Comparison of ENCODE assay signal across 9 mouse cellular contexts in the genomic region with DNA sequence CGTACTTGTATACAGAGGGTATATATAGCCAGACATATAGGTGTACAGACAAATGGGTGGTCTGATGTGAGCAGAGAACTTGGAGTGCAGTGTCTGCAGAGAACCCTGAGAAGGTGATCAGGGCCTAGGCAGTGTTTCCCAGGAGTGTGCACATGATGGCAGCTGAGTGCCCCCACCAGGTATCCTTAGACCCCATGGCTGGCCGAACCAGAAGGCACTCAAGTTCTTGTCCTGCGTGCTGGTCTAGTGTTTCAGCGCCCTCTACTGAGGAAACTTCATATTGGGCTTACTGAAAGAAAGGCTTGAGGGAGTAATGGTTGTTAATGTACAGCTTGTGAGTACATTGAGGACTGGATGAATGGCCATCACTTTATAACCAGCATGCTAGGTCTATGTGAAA. TPM values are rescaled to one million over a fixed set of nuclear protein-coding genes. Genes with fewer than 3 reads are reported as not detected.
A peak's percentile ranks its signal among the peaks of the same experiment; 100 is the strongest.
DNase-seq lines count a peak whose midpoint lies in the region; ATAC-seq and TF ChIP-seq lines count a peak whose summit lies in the region.
"Had no signal": no experiment of that assay in that cellular context is flagged by ENCODE, and none has a peak within 500 bp of the region (broad histone marks: within the 10 kb centered on the region; RNA-seq: fewer than 3 reads in every experiment).

No protein-coding gene starts in this region.

- H3K4me3 ChIP-seq in heart, embryonic 11.5 days (ENCODE audit: low read depth, low read length), result no peak overlapping the region
- no peak overlapping the region for H3K4me3 ChIP-seq in forebrain, embryonic 13.5 days
- H3K4me3 ChIP-seq in liver, adult 2 months (ENCODE audit: insufficient read depth, low read depth, low read length), result no peak overlapping the region
- no peak overlapping the region for H3K4me3 ChIP-seq in neural tube, embryonic 14.5 days (ENCODE audit: low read depth, low read length)

- peaks cover 2% of the 10 kb centered on the region; the same call in 1 of the 2 replicates for H3K4me1 ChIP-seq in heart, embryonic 11.5 days (ENCODE audit: control insufficient read depth, insufficient read depth, low read length)
- H3K4me1 ChIP-seq in forebrain, embryonic 13.5 days, result peaks cover 5% of the 10 kb centered on the region; the same call in 1 of the 2 replicates
- no peaks in the 10 kb centered on the region for H3K4me1 ChIP-seq in liver, adult 2 months (ENCODE audit: control insufficient read depth, insufficient read depth, low read length)
- no peaks in the 10 kb centered on the region for H3K4me1 ChIP-seq in neural tube, embryonic 14.5 days (ENCODE audit: control insufficient read depth, insufficient read depth, low read length)

- no peak for ATAC-seq in heart, embryonic 11.5 days (replicated peaks; ENCODE audit: insufficient number of reproducible peaks, low FRiP score, low TSS enrichment)
- no peak for ATAC-seq in forebrain, embryonic 13.5 days
- peak; percentile 49; the same call in 1 of the 2 replicates for ATAC-seq in neural tube, embryonic 14.5 days (ENCODE audit: low read depth)

- H3K27me3 ChIP-seq in heart, embryonic 11.5 days (ENCODE audit: control insufficient read depth, insufficient read depth, low read length), result no peaks in the 10 kb centered on the region
- H3K27me3 ChIP-seq in forebrain, embryonic 13.5 days, result no peaks in the 10 kb centered on the region
- no peaks in the 10 kb centered on the region for H3K27me3 ChIP-seq in liver, adult 2 months (ENCODE audit: control insufficient read depth, insufficient read depth, low read length)
- no peaks in the 10 kb centered on the region for H3K27me3 ChIP-seq in neural tube, embryonic 14.5 days (ENCODE audit: control insufficient read depth, insufficient read depth, low read length)

- no peak overlapping the region for H3K9ac ChIP-seq in heart, embryonic 11.5 days (ENCODE audit: low read depth, low read length)
- 0 out of 2 replicates have a peak overlapping the region, but pooled peaks have one; percentile 0 for H3K9ac ChIP-seq in forebrain, embryonic 13.5 days
- no peak overlapping the region for H3K9ac ChIP-seq in liver, adult 2 months (ENCODE audit: low read depth, low read length)
- no peak overlapping the region for H3K9ac ChIP-seq in neural tube, embryonic 14.5 days (replicated peaks; ENCODE audit: low read depth, low read length)

- TF ChIP-seq POLR2A in liver, adult 2 months (IDR thresholded peaks at IDR 0.05; ENCODE audit: extremely low read depth, insufficient read depth, low read length), result no peak

- H3K79me2 ChIP-seq in liver, adult 2 months (ENCODE audit: control insufficient read depth, insufficient read depth, low read length), result peaks cover 5% of the 10 kb centered on the region; the same call in 1 of the 2 replicates

- no peak overlapping the region for H3K4me2 ChIP-seq in heart, embryonic 11.5 days
- H3K4me2 ChIP-seq in forebrain, embryonic 13.5 days, result no peak overlapping the region
- no peak overlapping the region for H3K4me2 ChIP-seq in neural tube, embryonic 14.5 days (ENCODE audit: low read depth, low read length)

- peak; percentile 36 to 75 for DNase-seq in heart, adult 18-20 months
- DNase-seq in 416B (ENCODE audit: low read depth) (peak; percentile 79), R1 (ENCODE audit: low read depth, low spot score) (peak; percentile 70)
- peak; percentile 44 for DNase-seq in liver, adult 2 months (ENCODE audit: extremely low read depth, low read depth, low spot score)
- DNase-seq in urinary bladder, postnatal 36 days (ENCODE audit: low spot score in 2 of 2), result no peak

- H3K27ac ChIP-seq in heart, embryonic 11.5 days (ENCODE audit: low read depth, low read length), result no peak overlapping the region
- H3K27ac ChIP-seq in forebrain, embryonic 13.5 days, result no peak overlapping the region
- H3K27ac ChIP-seq in liver, adult 2 months (replicated peaks; ENCODE audit: insufficient read depth, low read depth, low read length), result no peak overlapping the region
- no peak overlapping the region for H3K27ac ChIP-seq in neural tube, embryonic 14.5 days (ENCODE audit: low read depth, low read length)

- 22% methylated on average over 4 of the region's 4 CpGs for WGBS in heart, embryonic 11.5 days (ENCODE audit: insufficient replicate concordance)
- 20% methylated on average over 4 of the region's 4 CpGs for WGBS in forebrain, embryonic 13.5 days
- WGBS in liver, adult 2 months, result 23% methylated on average over 4 of the region's 4 CpGs
- WGBS in neural tube, embryonic 14.5 days, result 19% methylated on average over 4 of the region's 4 CpGs

- peaks cover 4% of the 10 kb centered on the region for H3K36me3 ChIP-seq in heart, embryonic 11.5 days (ENCODE audit: control insufficient read depth, insufficient read depth, low read length)
- peaks cover 16% of the 10 kb centered on the region for H3K36me3 ChIP-seq in forebrain, embryonic 13.5 days (ENCODE audit: poor library complexity, severe bottlenecking)
- no peaks in the 10 kb centered on the region for H3K36me3 ChIP-seq in liver, adult 2 months (ENCODE audit: control insufficient read depth, insufficient read depth, low read length)
- no peaks in the 10 kb centered on the region; the same call in 1 of the 2 replicates for H3K36me3 ChIP-seq in neural tube, embryonic 14.5 days (ENCODE audit: control insufficient read depth, insufficient read depth, low read length)

- H3K9me3 ChIP-seq in heart, embryonic 11.5 days (replicated peaks; ENCODE audit: control insufficient read depth, low read length), result no peaks in the 10 kb centered on the region
- no peaks in the 10 kb centered on the region for H3K9me3 ChIP-seq in forebrain, embryonic 13.5 days (replicated peaks)
- H3K9me3 ChIP-seq in neural tube, embryonic 14.5 days (ENCODE audit: control insufficient read depth, low read length), result no peaks in the 10 kb centered on the region

- peak; percentile 50 for TF ChIP-seq CTCF in liver, adult 2 months (IDR thresholded peaks at IDR 0.05; ENCODE audit: low read depth, low read length)

RNA-seq across cellular contexts. Expression of gene Pced1a, which starts 8.7 kb away (rescaled TPM):
- 1 to 10 TPM; 4.5 to 7.0 TPM for total RNA-seq in heart, adult 18-20 months (2021)
- 7.4 and 7.9 TPM in 2 replicates for polyA plus RNA-seq in heart, embryonic 11.5 days (2014; fragmentation: Nextera tagmentation; extraction: Ambion mirVana)
- 9.0 and 10.2 TPM in 2 replicates for polyA plus RNA-seq in forebrain, embryonic 13.5 days (2015; fragmentation: Nextera tagmentation; extraction: Ambion mirVana)
- 6.3 and 7.2 TPM in 2 replicates for total RNA-seq in liver, adult 2 months (2014; rRNA removed)
- 23.3 and 29.0 TPM in 2 replicates for polyA plus RNA-seq in liver, adult 2 months (2012; rRNA removed)
- 10.8 and 11.5 TPM in 2 replicates for polyA plus RNA-seq in neural tube, embryonic 14.5 days (2014; fragmentation: Nextera tagmentation; extraction: Ambion mirVana)

RNA-seq across cellular contexts. Expression of gene Vps16, which starts 9.0 kb away (rescaled TPM):
- 10 to 100 TPM; 26.4 to 28.1 TPM for total RNA-seq in heart, adult 18-20 months (2021)
- 45.1 and 52.0 TPM in 2 replicates for polyA plus RNA-seq in heart, embryonic 11.5 days (2014; fragmentation: Nextera tagmentation; extraction: Ambion mirVana)
- 125 and 130 TPM in 2 replicates for polyA plus RNA-seq in forebrain, embryonic 13.5 days (2015; fragmentation: Nextera tagmentation; extraction: Ambion mirVana)
- total RNA-seq in liver, adult 2 months (2014; rRNA removed), result 25.6 and 27.2 TPM in 2 replicates
- 22.6 and 43.2 TPM in 2 replicates for polyA plus RNA-seq in liver, adult 2 months (2012; rRNA removed)
- 76.4 and 81.7 TPM in 2 replicates for polyA plus RNA-seq in neural tube, embryonic 14.5 days (2014; fragmentation: Nextera tagmentation; extraction: Ambion mirVana)

RNA-seq across cellular contexts. Expression of gene Ptpra, which starts 16.9 kb away (rescaled TPM):
- 10 to 100 TPM; 40.9 to 47.9 TPM for total RNA-seq in heart, adult 18-20 months (2021)
- 72.9 and 79.7 TPM in 2 replicates for polyA plus RNA-seq in heart, embryonic 11.5 days (2014; fragmentation: Nextera tagmentation; extraction: Ambion mirVana)
- polyA plus RNA-seq in forebrain, embryonic 13.5 days (2015; fragmentation: Nextera tagmentation; extraction: Ambion mirVana), result 120 and 122 TPM in 2 replicates
- total RNA-seq in liver, adult 2 months (2014; rRNA removed), result 24.8 and 25.9 TPM in 2 replicates
- polyA plus RNA-seq in liver, adult 2 months (2012; rRNA removed), result 19.6 and 23.9 TPM in 2 replicates
- polyA plus RNA-seq in neural tube, embryonic 14.5 days (2014; fragmentation: Nextera tagmentation; extraction: Ambion mirVana), result 164 and 165 TPM in 2 replicates

RNA-seq across cellular contexts. Expression of gene Tmem239, which starts 26.9 kb away (rescaled TPM):
- not detected for total RNA-seq in heart, adult 18-20 months (2021)
- polyA plus RNA-seq in heart, embryonic 11.5 days (2014; fragmentation: Nextera tagmentation; extraction: Ambion mirVana), result not detected in 2 replicates
- polyA plus RNA-seq in forebrain, embryonic 13.5 days (2015; fragmentation: Nextera tagmentation; extraction: Ambion mirVana), result not detected in 2 replicates
- total RNA-seq in liver, adult 2 months (2014; rRNA removed), result not detected in 2 replicates
- not detected in 2 replicates for polyA plus RNA-seq in liver, adult 2 months (2012; rRNA removed)
- not detected in 2 replicates for polyA plus RNA-seq in neural tube, embryonic 14.5 days (2014; fragmentation: Nextera tagmentation; extraction: Ambion mirVana)
- total RNA-seq: layer of hippocampus, postnatal 14 days had no signal

RNA-seq across cellular contexts. Expression of gene 1700020A23Rik, which starts 28.1 kb away (rescaled TPM):
- not detected for total RNA-seq in heart, adult 18-20 months (2021)
- polyA plus RNA-seq in heart, embryonic 11.5 days (2014; fragmentation: Nextera tagmentation; extraction: Ambion mirVana), result not detected in 2 replicates
- 0.25 and 0.48 TPM in 2 replicates for polyA plus RNA-seq in forebrain, embryonic 13.5 days (2015; fragmentation: Nextera tagmentation; extraction: Ambion mirVana)
- total RNA-seq in liver, adult 2 months (2014; rRNA removed), result not detected in 2 replicates
- polyA plus RNA-seq in liver, adult 2 months (2012; rRNA removed), result not detected in 2 replicates
- 0.91 TPM in 1 of 2 replicates, not detected in the other for polyA plus RNA-seq in neural tube, embryonic 14.5 days (2014; fragmentation: Nextera tagmentation; extraction: Ambion mirVana)
- total RNA-seq: layer of hippocampus, postnatal 14 days had no signal

Comparison
In these comparisons a context has a peak if more than half of its experiments do, and no peak if none do; other contexts are left out.
1. DNase-seq: peak in heart, adult 18-20 months (2 of 2), 416B (single experiment), R1 (single experiment) and liver, adult 2 months (single experiment); none in urinary bladder, postnatal 36 days (0 of 2).